Mouse (Mus musculus): ENCODE measurements around the gene Rasl12. TPM values are rescaled to one million over a fixed set of nuclear protein-coding genes. Genes with fewer than 3 reads are reported as not detected.

Gene Rasl12
- polyA plus RNA-seq (2014; fragmentation: Illumina TruSeq; extraction: RNeasy Lipid Tissue Mini Kit (QIAGEN cat#74804); ENCODE audit: low replicate concordance): 0.52 TPM

DNA sequence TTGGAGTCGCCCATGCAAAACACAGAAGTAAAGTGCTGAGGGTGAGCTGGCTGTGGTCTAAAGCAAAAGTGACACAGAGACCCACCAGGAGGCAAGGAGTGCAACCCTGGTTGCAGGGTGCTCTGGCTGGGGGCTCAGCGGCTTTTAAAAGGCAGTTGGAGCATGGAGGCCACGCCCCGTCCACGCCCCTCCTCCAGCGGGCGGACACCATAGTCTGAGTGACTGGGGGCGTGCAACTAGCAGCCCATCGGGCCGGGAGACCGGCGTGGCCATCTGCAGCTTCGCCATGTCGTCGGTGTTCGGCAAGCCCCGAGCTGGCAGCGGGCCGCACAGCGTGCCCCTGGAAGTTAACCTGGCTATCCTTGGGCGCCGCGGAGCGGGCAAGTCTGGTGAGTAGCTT, at the start of gene Rasl12:
Gene Rasl12, plus strand, starts transcription at position 228 of the 400 bp plus-strand sequence.

DNA sequence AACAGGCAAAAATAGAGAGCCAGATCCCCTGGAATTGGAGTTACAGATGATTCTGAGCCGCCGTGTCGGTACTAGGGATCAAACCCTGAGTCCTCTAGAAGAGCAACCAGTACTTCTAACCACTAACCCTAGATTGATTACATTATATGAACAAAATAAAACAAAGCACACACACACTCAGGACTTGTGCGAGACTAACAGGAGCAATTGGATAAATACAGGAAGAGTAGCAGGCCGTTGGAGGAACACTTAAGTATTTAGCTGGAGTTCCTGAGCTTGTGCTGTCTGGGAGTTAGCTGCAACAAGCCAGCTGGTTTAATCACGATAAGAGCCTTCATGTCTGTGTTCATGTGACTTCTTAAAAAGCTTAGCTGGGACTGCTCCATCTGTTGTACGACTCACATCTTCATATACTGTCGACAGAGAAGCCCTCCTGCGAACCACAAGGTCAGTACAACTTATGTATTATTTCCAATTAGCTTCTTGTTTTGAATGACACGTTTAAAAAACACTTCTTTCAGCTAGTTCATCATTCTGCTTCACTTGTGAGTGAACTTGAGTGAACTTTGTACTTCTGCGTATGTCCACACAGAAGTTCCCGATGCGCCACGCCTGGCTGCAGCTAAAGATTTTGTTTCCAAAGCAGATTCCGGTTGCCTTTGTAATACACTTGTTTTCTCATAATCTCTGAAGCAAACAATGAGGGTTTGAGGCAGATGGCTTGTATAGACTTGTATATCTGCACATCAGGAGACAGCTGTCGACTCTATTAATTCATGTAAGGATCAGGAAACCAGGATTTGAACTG, 37.5 kb upstream of the Rasl12 start, which contains the start of gene Ubap1l:
Gene Ubap1l, plus strand, starts transcription at position 401 of the 808 bp plus-strand sequence.

DNA sequence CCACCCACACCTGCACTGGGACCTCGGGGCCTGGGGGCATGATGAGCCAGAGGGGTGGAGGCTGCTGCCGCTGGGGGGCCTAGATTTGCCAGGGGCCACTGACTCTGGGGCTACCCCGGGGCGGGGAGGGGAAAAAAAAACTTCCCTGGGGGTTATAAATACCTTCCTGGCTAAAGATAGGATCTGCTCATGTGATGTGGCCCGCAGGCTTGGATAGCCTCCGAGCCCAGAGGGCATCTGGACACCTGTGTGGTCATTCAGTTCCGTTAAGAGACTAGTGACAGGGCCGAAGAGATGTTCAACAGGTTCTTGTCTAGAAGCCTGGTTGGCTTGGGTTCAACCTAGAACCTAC, 6.7 kb upstream of the Rasl12 start, which contains the start of gene Kbtbd13:
Gene Kbtbd13, minus strand, starts transcription at position 40 of the 352 bp plus-strand sequence.

DNA sequence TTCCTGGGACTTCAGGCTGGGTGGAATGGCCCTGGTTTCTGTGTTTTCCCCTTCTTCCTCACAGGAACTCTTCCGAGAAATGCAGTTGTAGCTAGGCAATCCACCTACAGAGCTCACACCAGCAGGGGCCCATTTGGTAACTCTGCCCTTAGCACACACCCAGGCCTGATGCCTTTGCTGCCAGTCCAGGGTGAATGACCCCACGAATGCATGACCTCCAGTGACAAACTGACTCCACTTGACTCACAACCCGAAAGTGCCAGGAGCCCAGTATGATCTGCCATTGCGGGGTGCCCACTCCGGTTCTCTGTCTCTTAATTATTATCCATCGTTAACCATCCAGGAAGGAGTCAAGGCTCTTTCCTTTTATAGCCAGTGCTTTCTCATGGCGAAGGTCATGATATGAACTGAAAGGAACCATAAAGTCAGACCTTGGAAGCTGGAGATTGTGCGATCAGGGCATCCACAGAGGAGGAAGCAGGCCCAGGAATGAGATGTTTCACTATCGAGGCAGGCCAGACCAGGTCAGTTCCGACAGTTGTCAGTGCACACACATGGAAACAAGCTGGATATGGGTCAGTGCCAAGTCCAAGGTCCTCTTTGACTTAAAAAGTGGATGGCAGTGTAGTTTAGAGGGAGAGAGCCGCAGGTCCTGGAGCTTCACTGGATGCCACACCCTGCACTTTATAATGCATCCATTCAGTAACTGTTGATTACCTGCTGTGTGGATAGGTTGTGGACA, 24.6 kb downstream of the Rasl12 start, which contains the start of gene Slc51b:
Gene Slc51b, minus strand, starts transcription at position 196 of the 742 bp plus-strand sequence.

DNA sequence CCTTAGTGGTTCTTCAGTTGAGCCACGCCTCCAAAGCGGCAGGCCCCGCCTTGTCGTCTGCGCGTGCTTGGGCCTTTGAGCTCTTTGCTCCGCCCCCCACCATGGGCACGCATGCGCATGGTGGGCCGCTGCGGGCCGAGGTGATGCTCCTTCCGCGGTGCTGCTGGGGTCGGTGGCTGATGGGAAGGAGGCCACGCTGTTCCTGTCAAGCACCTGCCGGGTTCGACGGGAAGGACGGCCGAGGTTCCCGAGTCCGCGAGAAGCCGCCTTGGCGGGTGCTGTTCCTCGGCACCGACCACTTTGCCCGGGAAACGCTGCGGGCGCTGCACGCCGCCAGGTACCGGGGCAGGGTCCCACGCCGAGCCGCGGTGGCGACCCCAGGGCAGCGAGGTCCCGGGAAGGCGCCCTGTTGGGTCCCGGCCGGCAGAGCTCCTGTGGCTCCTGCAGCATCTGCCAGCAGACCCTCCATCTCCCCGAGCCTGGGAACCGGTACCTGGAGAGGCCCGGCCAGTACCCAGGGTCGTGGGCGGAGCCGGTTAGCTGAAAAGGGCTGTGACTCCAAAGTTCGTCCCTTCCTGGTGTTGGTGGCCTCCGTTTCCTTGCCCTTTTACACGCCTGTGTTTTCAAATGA, 37.5 kb downstream of the Rasl12 start, which contains the start of gene Mtfmt:
Gene Mtfmt, plus strand, starts transcription at position 112 of the 631 bp plus-strand sequence.

DNA sequence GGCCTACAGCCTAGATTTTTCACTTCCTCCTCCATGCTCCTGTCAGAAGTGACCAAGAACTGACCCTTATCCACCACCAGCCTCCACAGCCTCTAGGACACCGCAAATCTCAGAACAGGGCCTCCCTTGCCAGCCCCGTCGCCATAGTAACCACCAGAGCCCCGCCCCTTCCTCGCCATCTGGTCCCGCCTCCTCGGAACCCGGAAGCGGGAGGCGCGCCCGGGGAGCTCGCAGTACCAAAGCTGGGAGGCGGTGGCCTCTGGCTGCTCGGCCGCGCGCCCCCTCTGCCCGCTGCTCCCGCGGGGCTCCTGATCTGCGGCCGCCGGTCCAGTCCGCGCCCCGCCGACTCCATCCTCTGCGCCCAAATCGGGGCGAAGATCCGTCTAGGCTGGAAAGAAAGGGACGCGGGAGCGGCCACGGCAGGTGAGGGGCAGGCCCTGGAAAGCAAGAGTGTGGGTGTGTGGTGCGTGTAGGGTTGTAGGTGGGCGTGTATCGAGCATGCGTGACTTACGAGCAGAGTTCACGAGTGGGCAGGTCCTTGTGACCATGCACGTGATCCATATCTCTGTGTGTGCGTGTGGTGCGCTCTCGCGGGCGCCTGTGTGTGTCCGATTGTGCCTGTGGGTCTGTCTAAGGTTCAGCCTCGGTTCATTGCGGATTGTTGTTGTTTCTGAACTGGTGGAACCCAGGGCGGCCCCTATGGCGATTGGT, 62.6 kb downstream of the Rasl12 start, which contains the start of gene Spg21:
Gene Spg21, plus strand, starts transcription at position 216 of the 711 bp plus-strand sequence.

Other genes starting within 250 kb of the Rasl12 start
- 5.1 TPM for gene Parp16, start 203.2 kb upstream of the Rasl12 start, polyA plus RNA-seq (2014; fragmentation: Illumina TruSeq; extraction: RNeasy Lipid Tissue Mini Kit (QIAGEN cat#74804); ENCODE audit: low replicate concordance)
- 0.89 TPM for gene Cilp, start 133.3 kb upstream of the Rasl12 start, polyA plus RNA-seq (2014; fragmentation: Illumina TruSeq; extraction: RNeasy Lipid Tissue Mini Kit (QIAGEN cat#74804); ENCODE audit: low replicate concordance)
- gene Clpx, start 104.2 kb upstream of the Rasl12 start, polyA plus RNA-seq (2014; fragmentation: Illumina TruSeq; extraction: RNeasy Lipid Tissue Mini Kit (QIAGEN cat#74804); ENCODE audit: low replicate concordance): 107 TPM
- gene Pdcd7, start 52.4 kb upstream of the Rasl12 start, polyA plus RNA-seq (2014; fragmentation: Illumina TruSeq; extraction: RNeasy Lipid Tissue Mini Kit (QIAGEN cat#74804); ENCODE audit: low replicate concordance): 5.3 TPM
- not detected for gene Ubap1l, start 37.5 kb upstream of the Rasl12 start, polyA plus RNA-seq (2014; fragmentation: Illumina TruSeq; extraction: RNeasy Lipid Tissue Mini Kit (QIAGEN cat#74804); ENCODE audit: low replicate concordance)
- 0.15 TPM for gene Kbtbd13, start 6.9 kb upstream of the Rasl12 start, polyA plus RNA-seq (2014; fragmentation: Illumina TruSeq; extraction: RNeasy Lipid Tissue Mini Kit (QIAGEN cat#74804); ENCODE audit: low replicate concordance)
- gene Slc51b, start 24.4 kb downstream of the Rasl12 start, polyA plus RNA-seq (2014; fragmentation: Illumina TruSeq; extraction: RNeasy Lipid Tissue Mini Kit (QIAGEN cat#74804); ENCODE audit: low replicate concordance): 126 TPM
- gene Mtfmt, start 37.3 kb downstream of the Rasl12 start, polyA plus RNA-seq (2014; fragmentation: Illumina TruSeq; extraction: RNeasy Lipid Tissue Mini Kit (QIAGEN cat#74804); ENCODE audit: low replicate concordance): 24.4 TPM
- gene Spg21, start 62.4 kb downstream of the Rasl12 start, polyA plus RNA-seq (2014; fragmentation: Illumina TruSeq; extraction: RNeasy Lipid Tissue Mini Kit (QIAGEN cat#74804); ENCODE audit: low replicate concordance): 106 TPM
- not detected for gene Ankdd1a, start 121.7 kb downstream of the Rasl12 start, polyA plus RNA-seq (2014; fragmentation: Illumina TruSeq; extraction: RNeasy Lipid Tissue Mini Kit (QIAGEN cat#74804); ENCODE audit: low replicate concordance)
- gene Plekho2, start 181.5 kb downstream of the Rasl12 start, polyA plus RNA-seq (2014; fragmentation: Illumina TruSeq; extraction: RNeasy Lipid Tissue Mini Kit (QIAGEN cat#74804); ENCODE audit: low replicate concordance): 0.63 TPM
- 1.2 TPM for gene Pif1, start 188.7 kb downstream of the Rasl12 start, polyA plus RNA-seq (2014; fragmentation: Illumina TruSeq; extraction: RNeasy Lipid Tissue Mini Kit (QIAGEN cat#74804); ENCODE audit: low replicate concordance)
- gene Rbpms2, start 231.1 kb downstream of the Rasl12 start, polyA plus RNA-seq (2014; fragmentation: Illumina TruSeq; extraction: RNeasy Lipid Tissue Mini Kit (QIAGEN cat#74804); ENCODE audit: low replicate concordance): 4.4 TPM

Measured in small intestine, adult 10 weeks (tissue).